Mouse (Mus musculus): ENCODE measurements around the gene Ifit3b. TPM values are rescaled to one million over a fixed set of nuclear protein-coding genes. Genes with fewer than 3 reads are reported as not detected.
"Not testable (repeated sequence)": the region's sequence is repeated elsewhere in the genome, so short reads cannot be mapped to it uniquely, and the experiment has no call there.

Ifit3b gene
- 0.11 TPM in 1 of 2 replicates, not detected in the other for polyA plus RNA-seq (2014; fragmentation: Nextera tagmentation; extraction: Ambion mirVana)

GRCm38 (mm10) chr19:34607237-34608051 lies at the start of gene Ifit3b:
Ifit3b (plus strand) TSS chr19:34607970.
- not testable (repeated sequence) for H3K27me3 ChIP-seq (ENCODE audit: control insufficient read depth, insufficient read depth, low read length); H3K4me2 ChIP-seq (ENCODE audit: low read depth, severe bottlenecking)
- 60% methylated on average over 4 of the region's 4 CpGs for WGBS

GRCm38 (mm10) chr19:34562556-34562955 lies 45.2 kb upstream of the Ifit3b start:
- Histone ChIP-seq H3K27ac (replicated peaks; ENCODE audit: low read depth, low read length) (no peak overlapping the region), H3K9me3 (ENCODE audit: control insufficient read depth, low read length) (no peaks in the 10 kb centered on the region), H3K9ac (ENCODE audit: low read length) (no peak overlapping the region), H3K4me2 (ENCODE audit: low read depth, severe bottlenecking) (no peak overlapping the region), H3K4me3 (ENCODE audit: low read depth, low read length) (no peak overlapping the region), H3K36me3 (ENCODE audit: control insufficient read depth, insufficient read depth, low read length) (no peaks in the 10 kb centered on the region), H3K27me3 (ENCODE audit: control insufficient read depth, insufficient read depth, low read length) (no peaks in the 10 kb centered on the region), H3K4me1 (ENCODE audit: control insufficient read depth, insufficient read depth, low read length) (no peaks in the 10 kb centered on the region)
- DNase-seq (ENCODE audit: low spot score), result no peak
- ATAC-seq (ENCODE audit: insufficient number of reproducible peaks, low FRiP score, low TSS enrichment, low read depth), result no peak

More at GRCm38 (mm10) chr19:34607237-34608051, at the start of gene Ifit3b:
- DNase-seq (ENCODE audit: low spot score); H3K9me3 ChIP-seq (ENCODE audit: control insufficient read depth, low read length); H3K27ac ChIP-seq (replicated peaks; ENCODE audit: low read depth, low read length); H3K9ac ChIP-seq (ENCODE audit: low read length); ATAC-seq (ENCODE audit: insufficient number of reproducible peaks, low FRiP score, low TSS enrichment, low read depth); H3K4me1 ChIP-seq (ENCODE audit: control insufficient read depth, insufficient read depth, low read length); H3K36me3 ChIP-seq (ENCODE audit: control insufficient read depth, insufficient read depth, low read length); H3K4me3 ChIP-seq (ENCODE audit: low read depth, low read length): not testable (repeated sequence)

- 92% methylated on average over 1 of the region's 1 CpGs for WGBS
- Histone ChIP-seq H3K4me3 (ENCODE audit: low read depth, low read length) (no peak overlapping the region), H3K36me3 (ENCODE audit: control insufficient read depth, insufficient read depth, low read length) (no peaks in the 10 kb centered on the region), H3K9me3 (ENCODE audit: control insufficient read depth, low read length) (no peaks in the 10 kb centered on the region), H3K9ac (ENCODE audit: low read length) (no peak overlapping the region), H3K27me3 (ENCODE audit: control insufficient read depth, insufficient read depth, low read length) (no peaks in the 10 kb centered on the region), H3K27ac (replicated peaks; ENCODE audit: low read depth, low read length) (no peak overlapping the region), H3K4me1 (ENCODE audit: control insufficient read depth, insufficient read depth, low read length) (no peaks in the 10 kb centered on the region), H3K4me2 (ENCODE audit: low read depth, severe bottlenecking) (no peak overlapping the region)
- no peak for DNase-seq (ENCODE audit: low spot score)
- ATAC-seq (ENCODE audit: insufficient number of reproducible peaks, low FRiP score, low TSS enrichment, low read depth), result no peak
These were observed 41.5 kb upstream of the Ifit3b start for GRCm38 (mm10) chr19:34566178-34566784.

- no peaks in the 10 kb centered on the region for H3K27me3 ChIP-seq (ENCODE audit: control insufficient read depth, insufficient read depth, low read length)
- H3K4me3 ChIP-seq (ENCODE audit: low read depth, low read length), result no peak overlapping the region
- 53% methylated on average over 7 of the region's 7 CpGs for WGBS
- no peaks in the 10 kb centered on the region for H3K36me3 ChIP-seq (ENCODE audit: control insufficient read depth, insufficient read depth, low read length)
- DNase-seq (ENCODE audit: low spot score), result peak; percentile 34
- H3K4me2 ChIP-seq (ENCODE audit: low read depth, severe bottlenecking), result no peak overlapping the region
- ATAC-seq (ENCODE audit: insufficient number of reproducible peaks, low FRiP score, low TSS enrichment, low read depth), result no peak
- no peaks in the 10 kb centered on the region for H3K4me1 ChIP-seq (ENCODE audit: control insufficient read depth, insufficient read depth, low read length)
- no peaks in the 10 kb centered on the region for H3K9me3 ChIP-seq (ENCODE audit: control insufficient read depth, low read length)
- no peak overlapping the region for H3K9ac ChIP-seq (ENCODE audit: low read length)
- no peak overlapping the region for H3K27ac ChIP-seq (replicated peaks; ENCODE audit: low read depth, low read length)
These were observed 38.5 kb upstream of the Ifit3b start for GRCm38 (mm10) chr19:34568988-34569895.

- no peak overlapping the region for H3K4me2 ChIP-seq (ENCODE audit: low read depth, severe bottlenecking)
- H3K9me3 ChIP-seq (ENCODE audit: control insufficient read depth, low read length), result no peaks in the 10 kb centered on the region
- no peak for DNase-seq (ENCODE audit: low spot score)
- no peak overlapping the region for H3K4me3 ChIP-seq (ENCODE audit: low read depth, low read length)
- H3K36me3 ChIP-seq (ENCODE audit: control insufficient read depth, insufficient read depth, low read length), result no peaks in the 10 kb centered on the region
- H3K27me3 ChIP-seq (ENCODE audit: control insufficient read depth, insufficient read depth, low read length), result no peaks in the 10 kb centered on the region
- 67% methylated on average over 4 of the region's 4 CpGs for WGBS
- no peak overlapping the region for H3K9ac ChIP-seq (ENCODE audit: low read length)
- no peaks in the 10 kb centered on the region for H3K4me1 ChIP-seq (ENCODE audit: control insufficient read depth, insufficient read depth, low read length)
- no peak overlapping the region for H3K27ac ChIP-seq (replicated peaks; ENCODE audit: low read depth, low read length)
- no peak for ATAC-seq (ENCODE audit: insufficient number of reproducible peaks, low FRiP score, low TSS enrichment, low read depth)
These were observed 37.8 kb upstream of the Ifit3b start for GRCm38 (mm10) chr19:34569896-34570476.

- Histone ChIP-seq H3K36me3 (ENCODE audit: control insufficient read depth, insufficient read depth, low read length) (no peaks in the 10 kb centered on the region), H3K4me1 (ENCODE audit: control insufficient read depth, insufficient read depth, low read length) (no peaks in the 10 kb centered on the region), H3K9me3 (ENCODE audit: control insufficient read depth, low read length) (no peaks in the 10 kb centered on the region), H3K4me2 (ENCODE audit: low read depth, severe bottlenecking) (no peak overlapping the region), H3K9ac (ENCODE audit: low read length) (no peak overlapping the region), H3K27ac (replicated peaks; ENCODE audit: low read depth, low read length) (no peak overlapping the region), H3K4me3 (ENCODE audit: low read depth, low read length) (no peak overlapping the region), H3K27me3 (ENCODE audit: control insufficient read depth, insufficient read depth, low read length) (no peaks in the 10 kb centered on the region)
- no peak for ATAC-seq (ENCODE audit: insufficient number of reproducible peaks, low FRiP score, low TSS enrichment, low read depth)
- WGBS, result 87% methylated on average over 1 of the region's 1 CpGs
- no peak for DNase-seq (ENCODE audit: low spot score)
These were observed 36.7 kb upstream of the Ifit3b start for GRCm38 (mm10) chr19:34571080-34571479.

- ATAC-seq (ENCODE audit: insufficient number of reproducible peaks, low FRiP score, low TSS enrichment, low read depth) (no peak), DNase-seq (ENCODE audit: low spot score) (no peak)
- H3K27ac ChIP-seq (replicated peaks; ENCODE audit: low read depth, low read length), result no peak overlapping the region
- H3K9ac ChIP-seq (ENCODE audit: low read length), result no peak overlapping the region
- no peak overlapping the region for H3K4me3 ChIP-seq (ENCODE audit: low read depth, low read length)
- H3K4me2 ChIP-seq (ENCODE audit: low read depth, severe bottlenecking), result no peak overlapping the region
- no peaks in the 10 kb centered on the region for H3K4me1 ChIP-seq (ENCODE audit: control insufficient read depth, insufficient read depth, low read length)
- no peaks in the 10 kb centered on the region for H3K27me3 ChIP-seq (ENCODE audit: control insufficient read depth, insufficient read depth, low read length)
- 92% methylated on average over 5 of the region's 5 CpGs for WGBS
- no peaks in the 10 kb centered on the region for H3K36me3 ChIP-seq (ENCODE audit: control insufficient read depth, insufficient read depth, low read length)
- no peaks in the 10 kb centered on the region for H3K9me3 ChIP-seq (ENCODE audit: control insufficient read depth, low read length)
These were observed 34.1 kb upstream of the Ifit3b start for GRCm38 (mm10) chr19:34573650-34574049.

GRCm38 (mm10) chr19:34577121-34577520 lies 30.6 kb upstream of the Ifit3b start:
- ATAC-seq (ENCODE audit: insufficient number of reproducible peaks, low FRiP score, low TSS enrichment, low read depth) (no peak), DNase-seq (ENCODE audit: low spot score) (no peak)
- 72% methylated on average over 1 of the region's 1 CpGs for WGBS
- Histone ChIP-seq H3K36me3 (ENCODE audit: control insufficient read depth, insufficient read depth, low read length) (no peaks in the 10 kb centered on the region), H3K4me3 (ENCODE audit: low read depth, low read length) (no peak overlapping the region), H3K4me2 (ENCODE audit: low read depth, severe bottlenecking) (no peak overlapping the region), H3K9ac (ENCODE audit: low read length) (no peak overlapping the region), H3K27ac (replicated peaks; ENCODE audit: low read depth, low read length) (no peak overlapping the region), H3K9me3 (ENCODE audit: control insufficient read depth, low read length) (no peaks in the 10 kb centered on the region), H3K4me1 (ENCODE audit: control insufficient read depth, insufficient read depth, low read length) (no peaks in the 10 kb centered on the region), H3K27me3 (ENCODE audit: control insufficient read depth, insufficient read depth, low read length) (no peaks in the 10 kb centered on the region)

All from limb, embryonic 11.5 days (tissue).